Mouse (Mus musculus) gastrocnemius, postnatal 10 days (tissue): ENCODE results near the gene Kat14. TPM values are rescaled to one million over a fixed set of nuclear protein-coding genes. Genes with fewer than 3 reads are reported as not detected.

Source experiments
- DNase-seq: peaks from one replicate; pipeline ENCODE4 v3.0.0; 2021; ENCODE audit warnings: mixed read lengths
- total RNA-seq, 2 experiments: library from RNA; stranded (reverse); gene quantifications; 2 replicates each; pipeline ENCODE4 v1.2.3; 2021

The Kat14 gene
- total RNA-seq, 2 experiments from 2014 or later = 21.9 to 22.3 TPM

DNA sequence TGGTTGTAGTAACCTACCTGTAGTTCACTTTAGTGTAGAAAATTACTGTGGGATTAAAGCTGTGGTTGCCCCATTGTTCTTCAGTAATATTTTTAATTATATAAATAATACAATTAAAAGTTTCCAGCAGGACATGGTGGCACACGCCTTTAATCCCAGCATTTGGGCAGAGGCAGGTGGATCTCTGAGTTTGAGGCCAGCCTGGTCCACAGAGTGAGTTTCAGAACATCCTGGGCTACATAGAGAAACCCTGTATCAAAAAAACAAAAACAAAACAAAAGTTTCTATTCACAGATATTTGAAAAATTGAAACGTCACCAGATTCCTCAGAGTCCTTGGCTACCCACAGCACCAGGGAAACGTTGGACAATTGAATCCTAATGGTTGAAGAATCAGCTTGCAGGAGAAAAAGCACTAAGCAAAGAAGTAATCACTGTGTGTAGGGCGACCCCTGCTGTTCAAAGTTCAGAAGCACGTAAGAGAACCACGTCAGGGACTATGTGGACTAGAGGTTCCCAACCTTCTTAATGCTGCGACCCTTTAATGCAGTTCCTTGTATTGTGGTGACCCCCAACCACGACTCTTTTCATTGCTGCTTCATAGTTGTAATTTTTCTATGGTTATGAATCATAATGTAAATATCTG, 83.7 kb downstream of the Kat14 start:
- peak; percentile 72 for DNase-seq

Other genes with a start within 250 kb of the Kat14 start
- gene Mgme1, start 98.3 kb upstream of the Kat14 start, total RNA-seq = 1 to 10 TPM; 5.9 to 6.3 TPM
- gene Snx5, start 98.1 kb upstream of the Kat14 start, total RNA-seq = 10 to 100 TPM; 64.5 to 79.8 TPM
- not detected for gene Ovol2, start 36.8 kb upstream of the Kat14 start, total RNA-seq
- 1 to 10 TPM; 3.2 to 9.1 TPM for gene Pet117, start within 50 bp of the Kat14 start, total RNA-seq
- 1 to 10 TPM in 1 of 2 experiments, under 1 TPM in 1; 0.68 to 1.2 TPM for gene Dzank1, start 158.4 kb downstream of the Kat14 start, total RNA-seq
- 10 to 100 TPM; 11.8 TPM for gene Polr3f, start 158.7 kb downstream of the Kat14 start, total RNA-seq
- gene Rbbp9, start 181.9 kb downstream of the Kat14 start, total RNA-seq = 1 to 10 TPM; 9.0 to 9.9 TPM
- gene Sec23b, start 187.2 kb downstream of the Kat14 start, total RNA-seq = 10 to 100 TPM; 15.1 to 21.3 TPM
- 10 to 100 TPM; 45.4 to 49.9 TPM for gene Smim26, start 225.1 kb downstream of the Kat14 start, total RNA-seq
- 10 to 100 TPM; 14.2 to 15.8 TPM for gene Dtd1, start 230.9 kb downstream of the Kat14 start, total RNA-seq